In the genomic region with DNA sequence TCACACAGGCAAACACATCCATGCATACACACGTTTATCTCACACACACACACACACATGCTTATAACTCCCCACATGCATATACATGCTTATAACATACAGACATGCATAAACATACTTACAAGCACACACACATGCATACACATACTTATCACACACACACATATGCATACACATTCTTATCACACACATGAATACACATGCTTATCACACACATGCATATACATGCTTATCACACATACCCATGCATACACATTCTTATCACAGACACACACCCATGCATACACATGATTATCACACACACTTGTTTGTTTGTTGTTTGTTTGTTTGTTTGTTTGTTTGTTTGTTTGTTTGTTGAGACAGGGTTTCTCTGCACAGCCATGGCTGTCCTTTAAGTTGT, we compare ENCODE assay signal across 10 mouse cellular contexts.
"Had no signal": no experiment of that assay in that cellular context is flagged by ENCODE, and none has a peak within 500 bp of the region (broad histone marks: within the 10 kb centered on the region; RNA-seq: fewer than 3 reads in every experiment).

No protein-coding gene starts in this region.

- H3K9ac ChIP-seq: limb, embryonic 12.5 days; lung, embryonic 15.5 days; midbrain, embryonic 15.5 days; neural tube, embryonic 12.5 days had no signal

- ATAC-seq: intestine, embryonic 16.5 days; midbrain, embryonic 15.5 days had no signal

- DNase-seq: kidney, adult 8-10 months; layer of hippocampus, adult 9-11 months; thymus, postnatal 14 days had no signal

- H3K4me3 ChIP-seq: limb, embryonic 12.5 days; lung, embryonic 15.5 days; midbrain, embryonic 15.5 days; neural tube, embryonic 12.5 days had no signal

- H3K9me3 ChIP-seq: limb, embryonic 12.5 days; lung, embryonic 15.5 days; midbrain, embryonic 15.5 days; neural tube, embryonic 12.5 days had no signal

- H3K36me3 ChIP-seq: limb, embryonic 12.5 days; lung, embryonic 15.5 days; midbrain, embryonic 15.5 days; neural tube, embryonic 12.5 days had no signal

- H3K27ac ChIP-seq: limb, embryonic 12.5 days; lung, embryonic 15.5 days; midbrain, embryonic 15.5 days; neural tube, embryonic 12.5 days; stomach, postnatal 0 days had no signal

- H3K27me3 ChIP-seq: limb, embryonic 12.5 days; lung, embryonic 15.5 days; midbrain, embryonic 15.5 days; neural tube, embryonic 12.5 days had no signal

- H3K4me2 ChIP-seq: limb, embryonic 12.5 days; lung, embryonic 15.5 days; midbrain, embryonic 11.5 days; midbrain, embryonic 15.5 days; neural tube, embryonic 12.5 days had no signal
